Mouse (Mus musculus): ENCODE measurements around the gene Frmd7.

Frmd7 gene

GRCm38 (mm10) chrX:50864734-50865133, 77.8 kb downstream of the Frmd7 start:
- DNase-seq (ENCODE audit: low read depth, low spot score): no peak

GRCm38 (mm10) chrX:50863771-50864170, 78.7 kb downstream of the Frmd7 start:
- no peak for DNase-seq (ENCODE audit: low read depth, low spot score)

- no peak for DNase-seq (ENCODE audit: low read depth, low spot score)
Measured at GRCm38 (mm10) chrX:50850428-50851184, 91.9 kb downstream of the Frmd7 start.
